Mouse (Mus musculus) CH12.LX (cell line): Measurements from ENCODE around the gene Gm11037. TPM values are rescaled to one million over a fixed set of nuclear protein-coding genes. Genes with fewer than 3 reads are reported as not detected.

Experiments
- DNase-seq: peaks from one replicate; pipeline ENCODE4 v3.0.0-alpha.2; 2013; ENCODE audit errors: extremely low read depth
- H3K27ac ChIP-seq: 2 replicates; pipeline ENCODE4 v1.5.1; 2012; ENCODE audit warnings: low read depth, mild to moderate bottlenecking, control low read depth, moderate library complexity; ENCODE audit not compliant: insufficient read depth
- H3K27me3 ChIP-seq: replicated peaks from 2 replicates; pipeline ENCODE3; 2012; ENCODE audit warnings: inconsistent platforms
- H3K36me3 ChIP-seq, 2 experiments: replicated peaks in 1 of 2; 2 replicates each; pipeline versions ENCODE3 to v1.6.1; 2012; ENCODE audit warnings: inconsistent platforms in 1 of 2, low read length in 1 of 2, mild to moderate bottlenecking in 1 of 2, mixed read lengths in 1 of 2, moderate library complexity in 1 of 2; ENCODE audit not compliant: control insufficient read depth in 1 of 2, insufficient read depth in 1 of 2
- H3K4me1 ChIP-seq, 2 experiments: 2 replicates each; pipeline ENCODE4 v1.6.1; 2012; ENCODE audit warnings: inconsistent platforms in 1 of 2, moderate library complexity in 1 of 2; ENCODE audit not compliant: insufficient read depth in 2 of 2, control insufficient read depth in 1 of 2
- H3K4me2 ChIP-seq: 2 replicates; pipeline ENCODE4 v1.6.1; 2012; ENCODE audit warnings: low read depth, mild to moderate bottlenecking, control low read depth; ENCODE audit not compliant: poor library complexity, insufficient read depth, severe bottlenecking
- H3K4me3 ChIP-seq, 3 experiments: fragments of 150-350 bp in 1 of 3; sonication (generic) in 1 of 3; replicated peaks in 1 of 3; 2 replicates each; pipeline versions ENCODE3 to v1.5.1; 2011 to 2012; ENCODE audit warnings: low read depth in 2 of 3, low read length in 2 of 3, mild to moderate bottlenecking in 2 of 3, moderate library complexity in 2 of 3, control low read depth in 1 of 3, improper control_type of control experiment in 1 of 3, inconsistent platforms in 1 of 3, mixed read lengths in 1 of 3; ENCODE audit not compliant: poor library complexity in 1 of 3
- H3K79me2 ChIP-seq: replicated peaks from 2 replicates; pipeline ENCODE4 v1.6.1; 2012; ENCODE audit warnings: mild to moderate bottlenecking, moderate library complexity; ENCODE audit not compliant: control insufficient read depth, poor library complexity, insufficient read depth, severe bottlenecking; ENCODE audit errors: extremely low read depth
- H3K9ac ChIP-seq: 2 replicates; pipeline ENCODE4 v1.6.1; 2012; ENCODE audit warnings: low read depth, mild to moderate bottlenecking, control low read depth, moderate library complexity; ENCODE audit not compliant: insufficient read depth
- H3K9me3 ChIP-seq: replicated peaks from 2 replicates; pipeline ENCODE3; 2012; ENCODE audit warnings: low read length, inconsistent platforms, mixed read lengths
- CHD2 ChIP-seq: IDR thresholded peaks from 2 replicates; pipeline ENCODE4 v1.6.1; 2011; ENCODE audit warnings: low read length, improper control_type of control experiment
- CTCF ChIP-seq, 2 experiments: IDR thresholded peaks in 1 of 2; conservative IDR thresholded peaks in 1 of 2; 2 replicates each; pipeline ENCODE4 v1.5.1; 2011 to 2012; ENCODE audit warnings: low read depth in 2 of 2, low read length in 2 of 2, improper control_type of control experiment in 1 of 2, inconsistent platforms in 1 of 2, mild to moderate bottlenecking in 1 of 2, moderate library complexity in 1 of 2
- E2F4 ChIP-seq: IDR thresholded peaks from 2 replicates; pipeline ENCODE4 v1.6.1; 2011; ENCODE audit warnings: low read depth, low read length, improper control_type of control experiment; ENCODE audit not compliant: insufficient replicate concordance
- ELF1 ChIP-seq: IDR thresholded peaks from 2 replicates; pipeline ENCODE4 v1.6.1; 2014; ENCODE audit warnings: low read depth, mild to moderate bottlenecking, inconsistent platforms, low read length, improper control_type of control experiment
- EP300 ChIP-seq: IDR thresholded peaks from 2 replicates; pipeline ENCODE4 v1.6.1; 2011; ENCODE audit warnings: low read length, improper control_type of control experiment
- ETS1 ChIP-seq: conservative IDR thresholded peaks from 2 replicates; pipeline ENCODE4 v1.6.1; 2012; ENCODE audit warnings: low read depth, mild to moderate bottlenecking, inconsistent platforms, low read length, improper control_type of control experiment, moderate library complexity
- GABPA ChIP-seq: IDR thresholded peaks from 2 replicates; pipeline ENCODE4 v1.6.1; 2012; ENCODE audit warnings: low read depth, low read length, improper control_type of control experiment, inconsistent platforms; ENCODE audit not compliant: insufficient replicate concordance
- IRF4 ChIP-seq: IDR thresholded peaks from 2 replicates; pipeline ENCODE4 v1.6.1; 2014; ENCODE audit warnings: low read depth, mild to moderate bottlenecking, inconsistent platforms, low read length, improper control_type of control experiment
- JUN ChIP-seq: IDR thresholded peaks from 2 replicates; pipeline ENCODE4 v1.6.1; 2011; ENCODE audit warnings: low read depth, mild to moderate bottlenecking, low read length, improper control_type of control experiment, moderate library complexity; ENCODE audit not compliant: insufficient read depth
- JUND ChIP-seq: conservative IDR thresholded peaks from 2 replicates; pipeline ENCODE4 v1.6.1; 2011; ENCODE audit warnings: low read depth, low read length, improper control_type of control experiment
- KAT2A ChIP-seq: IDR thresholded peaks from 2 replicates; pipeline ENCODE4 v1.6.1; 2012; ENCODE audit warnings: low read length, improper control_type of control experiment, inconsistent platforms; ENCODE audit not compliant: insufficient replicate concordance
- MAFK ChIP-seq: IDR thresholded peaks from 2 replicates; pipeline ENCODE4 v1.6.1; 2011; ENCODE audit warnings: low read length, improper control_type of control experiment; ENCODE audit not compliant: insufficient replicate concordance
- MAX ChIP-seq: IDR thresholded peaks from 2 replicates; pipeline ENCODE4 v1.6.1; 2011; ENCODE audit warnings: low read length, improper control_type of control experiment
- MEF2A ChIP-seq: IDR thresholded peaks from 2 replicates; pipeline ENCODE4 v1.6.1; 2014; ENCODE audit warnings: low read depth, mild to moderate bottlenecking, inconsistent platforms, low read length, improper control_type of control experiment, borderline replicate concordance
- MYC ChIP-seq: IDR thresholded peaks from 2 replicates; pipeline ENCODE4 v1.6.1; 2011; ENCODE audit warnings: low read depth, mild to moderate bottlenecking, improper control_type of control experiment, low read length
- NELFE ChIP-seq: IDR thresholded peaks from 2 replicates; pipeline ENCODE4 v1.6.1; 2011; ENCODE audit warnings: low read depth, low read length, improper control_type of control experiment
- NRF1 ChIP-seq: IDR thresholded peaks from 2 replicates; pipeline ENCODE4 v1.6.1; 2014; ENCODE audit warnings: low read depth, mild to moderate bottlenecking, inconsistent platforms, low read length, improper control_type of control experiment, moderate library complexity
- PAX5 ChIP-seq: IDR thresholded peaks from 2 replicates; pipeline ENCODE4 v1.6.1; 2012; ENCODE audit warnings: low read length, inconsistent platforms, mixed read lengths
- POLR2A ChIP-seq: IDR thresholded peaks from 2 replicates; pipeline ENCODE4 v1.6.1; 2011; ENCODE audit warnings: low read depth, mild to moderate bottlenecking, improper control_type of control experiment, low read length
- RCOR1 ChIP-seq: conservative IDR thresholded peaks from 2 replicates; pipeline ENCODE4 v1.6.1; 2012; ENCODE audit warnings: low read depth, mild to moderate bottlenecking, inconsistent platforms, low read length, improper control_type of control experiment
- SIN3A ChIP-seq: IDR thresholded peaks from 2 replicates; pipeline ENCODE4 v1.6.1; 2012; ENCODE audit warnings: low read length, improper control_type of control experiment, inconsistent platforms
- SMC3 ChIP-seq: IDR thresholded peaks from 2 replicates; pipeline ENCODE4 v1.6.1; 2011; ENCODE audit warnings: low read depth, low read length, improper control_type of control experiment
- TCF12 ChIP-seq: IDR thresholded peaks from 2 replicates; pipeline ENCODE4 v1.6.1; 2014; ENCODE audit warnings: low read depth, mild to moderate bottlenecking, inconsistent platforms, low read length, improper control_type of control experiment
- UBTF ChIP-seq: IDR thresholded peaks from 2 replicates; pipeline ENCODE4 v1.6.1; 2012; ENCODE audit warnings: low read depth, mild to moderate bottlenecking, inconsistent platforms, low read length, improper control_type of control experiment, moderate library complexity
- USF1 ChIP-seq: IDR thresholded peaks from 2 replicates; pipeline ENCODE4 v1.6.1; 2014; ENCODE audit warnings: low read depth, mild to moderate bottlenecking, inconsistent platforms, low read length, improper control_type of control experiment
- ZC3H11A ChIP-seq: IDR thresholded peaks from 2 replicates; pipeline ENCODE4 v1.6.1; 2012; ENCODE audit warnings: low read depth, mild to moderate bottlenecking, inconsistent platforms, low read length, improper control_type of control experiment
- ZKSCAN1 ChIP-seq: IDR thresholded peaks from 2 replicates; pipeline ENCODE4 v1.6.1; 2012; ENCODE audit warnings: low read depth, inconsistent platforms, low read length, improper control_type of control experiment, borderline replicate concordance
- ZNF384 ChIP-seq: IDR thresholded peaks from 2 replicates; pipeline ENCODE4 v1.6.1; 2012; ENCODE audit warnings: low read depth, low read length, improper control_type of control experiment, inconsistent platforms
- dilution Hi-C: fragments of 300-500 bp; cut with MboI; formaldehyde crosslinking; loops from 2 replicates; pipeline ENCODE4 v1.14.3; 2020; ENCODE audit warnings: low sequenced_read_pairs; ENCODE audit not compliant: extremely low pct_unique_long_range_greater_than_20kb, extremely low pct_ligation_motif_present
- in situ Hi-C: fragments of 300-500 bp; cut with MboI; formaldehyde crosslinking; loops from 3 replicates; pipeline ENCODE4 v1.14.3; 2019; ENCODE audit warnings: low sequenced_read_pairs, low pct_ligation_motif_present, low pct_unique_long_range_greater_than_20kb, mixed read lengths
- polyA plus RNA-seq: library from polyadenylated mRNA; unstranded; fragments of >175 nt; gene quantifications from 2 replicates; pipeline ENCODE4 v1.2.1, GENCODE M21; 2012; ENCODE audit warnings: low read depth; ENCODE audit not compliant: insufficient read length
- total RNA-seq, 2 experiments: library from RNA; depleted of rRNA; stranded (reverse); fragments of 300-350 nt in 1 of 2; fragments of >200 nt in 1 of 2; gene quantifications; 2 replicates each; pipeline ENCODE4 v1.2.3; 2012 to 2014

Gene Gm11037
- total and polyA plus RNA-seq, 3 experiments = not detected

GRCm38 (mm10) chr2:131154036-131154435 is 20.7 kb downstream of the Gm11037 start:
- Histone ChIP-seq H3K27me3 (no peaks in the 10 kb centered on the region), H3K4me3 (no peak overlapping the region), H3K27ac (no peak overlapping the region), H3K36me3 (peaks cover 11 to 61% of the 10 kb centered on the region in 2 experiments), H3K4me1 (peaks cover 2 to 9% of the 10 kb centered on the region in 2 experiments; a peak in 3 of 4 replicates), H3K9me3 (no peaks in the 10 kb centered on the region), H3K79me2 (no peaks in the 10 kb centered on the region), H3K9ac (no peak overlapping the region), H3K4me2 (no peak overlapping the region)
- DNase-seq = no peak
- TF ChIP-seq RCOR1 (no peak), SMC3 (no peak), SIN3A (no peak), MEF2A (no peak), KAT2A (no peak), JUND (no peak), ETS1 (no peak), PAX5 (no peak), GABPA (no peak), ZC3H11A (no peak), UBTF (no peak), NELFE (no peak), ZNF384 (no peak), JUN (no peak), E2F4 (no peak), NRF1 (no peak), CTCF (conservative IDR thresholded peaks at IDR 0.05 in 1 of 2, IDR thresholded peaks at IDR 0.05 in 1 of 2; ENCODE audit: low read depth in 2 of 2, low read length in 2 of 2) (no peak), EP300 (no peak)
- dilution Hi-C loops (no loop called here), in situ Hi-C loops (no loop called here)

GRCm38 (mm10) chr2:131156987-131157386 is 23.7 kb downstream of the Gm11037 start:
- Histone ChIP-seq H3K4me2 (no peak overlapping the region), H3K9me3 (no peaks in the 10 kb centered on the region), H3K27me3 (no peaks in the 10 kb centered on the region), H3K4me3 (no peak overlapping the region), H3K27ac (no peak overlapping the region), H3K4me1 (peaks cover 2 to 17% of the 10 kb centered on the region in 2 experiments; a peak in 3 of 4 replicates), H3K79me2 (no peaks in the 10 kb centered on the region), H3K9ac (no peak overlapping the region), H3K36me3 (peaks cover 3 to 34% of the 10 kb centered on the region in 2 experiments)
- in situ Hi-C loops (no loop called here), dilution Hi-C loops (no loop called here)
- DNase-seq = no peak
- TF ChIP-seq MAX = no peak
- no peak for TF ChIP-seq ZKSCAN1
- no peak for TF ChIP-seq GABPA
- TF ChIP-seq IRF4 = no peak
- TF ChIP-seq CTCF (conservative IDR thresholded peaks at IDR 0.05 in 1 of 2, IDR thresholded peaks at IDR 0.05 in 1 of 2; ENCODE audit: low read depth in 2 of 2, low read length in 2 of 2) = no peak
- no peak for TF ChIP-seq PAX5
- TF ChIP-seq ZC3H11A = no peak
- no peak for TF ChIP-seq CHD2
- TF ChIP-seq TCF12 = no peak
- TF ChIP-seq POLR2A = no peak
- TF ChIP-seq MAFK = no peak
- no peak for TF ChIP-seq SMC3
- no peak for TF ChIP-seq MYC
- TF ChIP-seq ELF1 = no peak
- no peak for TF ChIP-seq JUND
- TF ChIP-seq KAT2A = no peak
- TF ChIP-seq EP300 = no peak
- no peak for TF ChIP-seq USF1
- no peak for TF ChIP-seq NELFE
